Mouse (Mus musculus): ENCODE data around the gene Zmym1. TPM values are rescaled to one million over a fixed set of nuclear protein-coding genes. Genes with fewer than 3 reads are reported as not detected.
A peak's percentile ranks its signal among the peaks of the same experiment; 100 is the strongest.

Zmym1 gene
- polyA plus RNA-seq, 1 experiment from 2014 or later, result 5.7 TPM

- Histone ChIP-seq H3K27me3 (ENCODE audit: insufficient read depth, low read length) (no peaks in the 10 kb centered on the region), H3K4me3 (ENCODE audit: low read depth, low read length) (no peak overlapping the region), H3K4me2 (ENCODE audit: low read depth, low read length) (no peak overlapping the region), H3K9ac (replicated peaks) (no peak overlapping the region), H3K9me3 (ENCODE audit: low read length) (no peaks in the 10 kb centered on the region), H3K27ac (ENCODE audit: low read depth) (no peak overlapping the region), H3K36me3 (replicated peaks; ENCODE audit: insufficient read depth, low read length) (0 out of 2 replicates have a peak, but pooled peaks cover 8% of the 10 kb centered on the region), H3K4me1 (ENCODE audit: insufficient read depth) (no peaks in the 10 kb centered on the region)
- DNase-seq (no peak), ATAC-seq (no peak)
- 78% methylated on average over 1 of the region's 1 CpGs for WGBS (ENCODE audit: insufficient replicate concordance)
- no peak for TF ChIP-seq CTCF (IDR thresholded peaks at IDR 0.05; ENCODE audit: low read depth)
- no peak for TF ChIP-seq EP300 (IDR thresholded peaks at IDR 0.05; ENCODE audit: low read depth)
Measured at GRCm38 (mm10) chr4:127085761-127086160, 24.8 kb upstream of the Zmym1 start.

- 82% methylated on average over 2 of the region's 2 CpGs for WGBS (ENCODE audit: insufficient replicate concordance)
- DNase-seq, result no peak
- ATAC-seq, result no peak
- Histone ChIP-seq H3K27me3 (ENCODE audit: insufficient read depth, low read length) (no peaks in the 10 kb centered on the region), H3K9ac (replicated peaks) (no peak overlapping the region), H3K9me3 (ENCODE audit: low read length) (no peaks in the 10 kb centered on the region), H3K4me2 (ENCODE audit: low read depth, low read length) (no peak overlapping the region), H3K27ac (ENCODE audit: low read depth) (no peak overlapping the region), H3K4me3 (ENCODE audit: low read depth, low read length) (no peak overlapping the region), H3K36me3 (replicated peaks; ENCODE audit: insufficient read depth, low read length) (0 out of 2 replicates have a peak, but pooled peaks cover under 1% of the 10 kb centered on the region), H3K4me1 (ENCODE audit: insufficient read depth) (peaks cover under 1% of the 10 kb centered on the region)
- TF ChIP-seq EP300 (IDR thresholded peaks at IDR 0.05; ENCODE audit: low read depth) (no peak), CTCF (IDR thresholded peaks at IDR 0.05; ENCODE audit: low read depth) (no peak)
Measured at GRCm38 (mm10) chr4:127083131-127083530, 22.2 kb upstream of the Zmym1 start.

DNA sequence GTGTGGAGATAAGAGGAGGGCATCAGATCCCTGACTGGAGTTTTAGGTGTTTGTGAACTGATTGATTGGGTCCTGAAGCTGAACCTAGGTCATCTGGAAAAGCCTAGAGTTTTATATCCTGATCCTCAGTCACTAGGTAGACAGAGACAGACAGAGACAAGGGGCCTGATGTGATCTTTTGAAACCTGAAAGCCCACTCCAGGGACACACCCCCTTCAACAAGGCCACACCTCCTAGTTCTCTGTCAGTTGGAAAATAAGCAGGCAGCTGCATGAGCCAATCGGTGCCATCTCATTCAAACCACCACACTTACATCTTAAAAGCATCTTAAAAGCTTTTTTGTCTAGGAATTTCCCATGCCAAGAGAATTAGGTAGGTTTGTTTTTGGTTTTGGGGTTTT lies 19.9 kb upstream of the Zmym1 start:
- no peak overlapping the region for H3K27ac ChIP-seq (ENCODE audit: low read depth)
- ATAC-seq (no peak), DNase-seq (no peak)
- no peaks in the 10 kb centered on the region for H3K9me3 ChIP-seq (ENCODE audit: low read length)
- no peak overlapping the region for H3K4me3 ChIP-seq (ENCODE audit: low read depth, low read length)
- H3K4me2 ChIP-seq (ENCODE audit: low read depth, low read length), result no peak overlapping the region
- H3K27me3 ChIP-seq (ENCODE audit: insufficient read depth, low read length), result no peaks in the 10 kb centered on the region
- H3K9ac ChIP-seq (replicated peaks), result no peak overlapping the region
- no peaks in the 10 kb centered on the region for H3K36me3 ChIP-seq (replicated peaks; ENCODE audit: insufficient read depth, low read length)
- 54% methylated on average over 1 of the region's 1 CpGs for WGBS (ENCODE audit: insufficient replicate concordance)
- peaks cover 8% of the 10 kb centered on the region for H3K4me1 ChIP-seq (ENCODE audit: insufficient read depth)
- TF ChIP-seq CTCF (IDR thresholded peaks at IDR 0.05; ENCODE audit: low read depth), result no peak
- no peak for TF ChIP-seq EP300 (IDR thresholded peaks at IDR 0.05; ENCODE audit: low read depth)

GRCm38 (mm10) chr4:127076875-127077548 lies 16.1 kb upstream of the Zmym1 start, which contains the start of gene Zmym6:
TSS of gene Zmym6 (plus strand) at chr4:127077383.
- Histone ChIP-seq H3K9me3 (ENCODE audit: low read length) (no peaks in the 10 kb centered on the region), H3K9ac (replicated peaks) (peak within 1 kb of the TSS; percentile 66), H3K4me3 (ENCODE audit: low read depth, low read length) (peak within 1 kb of the TSS; percentile 60), H3K27ac (ENCODE audit: low read depth) (peak within 1 kb of the TSS; percentile 76), H3K4me1 (ENCODE audit: insufficient read depth) (peaks cover 8% of the 10 kb centered on the region), H3K36me3 (replicated peaks; ENCODE audit: insufficient read depth, low read length) (no peaks in the 10 kb centered on the region), H3K27me3 (ENCODE audit: insufficient read depth, low read length) (no peaks in the 10 kb centered on the region), H3K4me2 (ENCODE audit: low read depth, low read length) (peak within 1 kb of the TSS; percentile 90)
- 1% methylated on average over 46 of the region's 46 CpGs for WGBS (ENCODE audit: insufficient replicate concordance)
- peak; percentile 48; the same call in 1 of the 2 replicates for TF ChIP-seq EP300 (IDR thresholded peaks at IDR 0.05; ENCODE audit: low read depth)
- no peak for TF ChIP-seq CTCF (IDR thresholded peaks at IDR 0.05; ENCODE audit: low read depth)
- DNase-seq, result peak; percentile 94
- peak; percentile 95 for ATAC-seq

GRCm38 (mm10) chr4:127074915-127075314 lies 14.0 kb upstream of the Zmym1 start:
- H3K9me3 ChIP-seq (ENCODE audit: low read length), result no peaks in the 10 kb centered on the region
- WGBS (ENCODE audit: insufficient replicate concordance), result 59% methylated on average over 1 of the region's 1 CpGs
- DNase-seq (no peak), ATAC-seq (no peak)
- peaks cover 8% of the 10 kb centered on the region for H3K4me1 ChIP-seq (ENCODE audit: insufficient read depth)
- H3K27ac ChIP-seq (ENCODE audit: low read depth), result no peak overlapping the region
- H3K27me3 ChIP-seq (ENCODE audit: insufficient read depth, low read length), result no peaks in the 10 kb centered on the region
- no peak overlapping the region for H3K9ac ChIP-seq (replicated peaks)
- TF ChIP-seq CTCF (IDR thresholded peaks at IDR 0.05; ENCODE audit: low read depth), result no peak
- no peak for TF ChIP-seq EP300 (IDR thresholded peaks at IDR 0.05; ENCODE audit: low read depth)
- H3K36me3 ChIP-seq (replicated peaks; ENCODE audit: insufficient read depth, low read length), result no peaks in the 10 kb centered on the region
- no peak overlapping the region for H3K4me2 ChIP-seq (ENCODE audit: low read depth, low read length)
- H3K4me3 ChIP-seq (ENCODE audit: low read depth, low read length), result no peak overlapping the region

GRCm38 (mm10) chr4:127064051-127064450 lies 3.1 kb upstream of the Zmym1 start:
- ATAC-seq (no peak), DNase-seq (no peak)
- H3K4me2 ChIP-seq (ENCODE audit: low read depth, low read length), result no peak overlapping the region
- no peaks in the 10 kb centered on the region for H3K27me3 ChIP-seq (ENCODE audit: insufficient read depth, low read length)
- no peaks in the 10 kb centered on the region for H3K9me3 ChIP-seq (ENCODE audit: low read length)
- H3K9ac ChIP-seq (replicated peaks), result no peak overlapping the region
- TF ChIP-seq CTCF (IDR thresholded peaks at IDR 0.05; ENCODE audit: low read depth) (no peak), EP300 (IDR thresholded peaks at IDR 0.05; ENCODE audit: low read depth) (no peak)
- 63% methylated on average over 1 of the region's 1 CpGs for WGBS (ENCODE audit: insufficient replicate concordance)
- no peaks in the 10 kb centered on the region for H3K4me1 ChIP-seq (ENCODE audit: insufficient read depth)
- no peak overlapping the region for H3K27ac ChIP-seq (ENCODE audit: low read depth)
- no peaks in the 10 kb centered on the region for H3K36me3 ChIP-seq (replicated peaks; ENCODE audit: insufficient read depth, low read length)
- H3K4me3 ChIP-seq (ENCODE audit: low read depth, low read length), result no peak overlapping the region

Data from liver, postnatal 0 days (tissue).